Mouse (Mus musculus) intestine, embryonic 16.5 days (tissue): ENCODE data around the gene Senp1. TPM values are rescaled to one million over a fixed set of nuclear protein-coding genes. Genes with fewer than 3 reads are reported as not detected.
A peak's percentile ranks its signal among the peaks of the same experiment; 100 is the strongest.

Experiments
- ATAC-seq: fragments of 200-750 bp; cut with Nextera tagmentation; 2 replicates; pipeline ENCODE4 v1.8.0; 2017; ENCODE audit warnings: moderate TSS enrichment, moderate library complexity
- H3K27ac ChIP-seq: fragments of 300-500 bp; sonication (generic); 2 replicates; pipeline ENCODE4 v1.5.1; 2014; ENCODE audit warnings: mild to moderate bottlenecking, low read length
- H3K27me3 ChIP-seq: fragments of 300-500 bp; sonication (generic); replicated peaks from 2 replicates; pipeline ENCODE4 v1.6.1; 2014; ENCODE audit warnings: low read length, control low read depth, mixed read lengths; ENCODE audit not compliant: control insufficient read depth, insufficient read depth
- H3K36me3 ChIP-seq: fragments of 300-500 bp; sonication (generic); 2 replicates; pipeline ENCODE4 v1.6.1; 2014; ENCODE audit warnings: low read length, control low read depth; ENCODE audit not compliant: control insufficient read depth, insufficient read depth
- H3K4me1 ChIP-seq: fragments of 300-500 bp; sonication (generic); 2 replicates; pipeline ENCODE4 v1.6.1; 2014; ENCODE audit warnings: low read length, control low read depth, mixed read lengths; ENCODE audit not compliant: control insufficient read depth, insufficient read depth
- H3K4me2 ChIP-seq: fragments of 300-500 bp; sonication (generic); 2 replicates; pipeline ENCODE4 v1.6.1; 2014; ENCODE audit warnings: low read depth, low read length, control low read depth
- H3K4me3 ChIP-seq: fragments of 300-500 bp; sonication (generic); 2 replicates; pipeline ENCODE4 v1.5.1; 2014; ENCODE audit warnings: mild to moderate bottlenecking, low read length
- H3K9ac ChIP-seq: fragments of 300-500 bp; sonication (generic); 2 replicates; pipeline ENCODE4 v1.6.1; 2014; ENCODE audit warnings: low read depth, low read length
- H3K9me3 ChIP-seq: fragments of 300-500 bp; sonication (generic); 2 replicates; pipeline ENCODE4 v1.6.1; 2016; ENCODE audit warnings: low read length, control low read depth; ENCODE audit not compliant: control insufficient read depth
- WGBS: fragments of 180-500 bp; shearing (Covaris S2); extraction: QIAGEN DNeasy Blood & Tissue Kit; methylation state at CpG from one replicate; pipeline ENCODE4 v1.1.7; 2014; 5-methylcytosine and 5-hydroxymethylcytosine counted together
- polyA plus RNA-seq: library from polyadenylated mRNA; unstranded; fragments of >200 nt; fragmentation: Nextera tagmentation; extraction: Ambion mirVana; gene quantifications from 2 replicates; pipeline ENCODE4 v1.2.1, GENCODE M21; 2015

The Senp1 gene
- 18.0 and 20.2 TPM in 2 replicates for polyA plus RNA-seq

DNA sequence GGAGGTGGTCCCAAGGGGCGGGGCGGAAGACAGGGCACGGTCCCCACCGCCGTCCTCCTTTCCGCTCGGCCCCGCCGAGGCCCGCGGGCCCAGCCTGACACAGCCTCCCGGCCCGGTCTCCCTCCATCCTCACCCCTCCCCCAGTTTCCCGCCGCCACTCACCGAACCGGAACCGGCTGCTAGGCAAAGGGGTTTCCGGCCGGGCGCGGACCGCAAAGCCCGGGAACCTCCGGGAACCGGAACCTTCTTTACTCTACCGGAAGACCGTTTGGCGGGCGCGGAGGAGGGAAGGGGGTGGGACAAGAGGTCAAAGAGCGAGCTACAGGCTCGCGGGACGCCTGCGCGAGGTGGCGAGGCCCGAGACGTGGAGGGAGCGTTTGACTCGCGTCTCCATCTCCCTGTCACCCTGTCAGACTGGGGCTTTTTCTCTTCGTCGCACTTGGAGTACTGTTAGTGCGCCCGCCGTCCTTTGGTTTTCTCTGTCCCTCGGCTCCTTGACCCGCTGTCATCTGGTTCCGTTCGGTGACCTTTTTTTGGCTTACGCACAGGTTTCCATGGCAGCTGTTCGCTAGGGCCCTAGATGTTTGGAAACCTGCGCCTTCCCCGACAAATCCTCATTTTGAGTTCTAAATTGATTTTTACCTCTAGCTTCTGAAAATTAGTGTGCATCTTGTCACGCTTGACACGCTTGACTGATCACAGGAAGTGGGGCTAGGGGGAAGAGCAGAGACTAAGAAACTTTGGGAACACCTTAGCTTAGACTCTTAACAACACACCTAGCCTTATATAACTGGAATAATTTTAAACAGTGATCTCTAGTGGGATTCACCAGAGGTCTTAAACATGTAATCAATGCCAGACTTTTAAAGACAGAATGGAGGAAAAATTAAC is at the start of gene Senp1:
TSS of gene Senp1 (minus strand) at position 624 of the 891 bp plus-strand sequence.
- Histone ChIP-seq H3K4me3 (peak within 1 kb of the TSS; percentile 89), H3K36me3 (no peaks in the 10 kb centered on the region), H3K4me2 (peak within 1 kb of the TSS; percentile 62), H3K27me3 (no peaks in the 10 kb centered on the region), H3K4me1 (peaks cover 6% of the 10 kb centered on the region), H3K27ac (peak within 1 kb of the TSS; percentile 97), H3K9ac (peak within 1 kb of the TSS; percentile 96), H3K9me3 (no peaks in the 10 kb centered on the region)
- WGBS = under 1% methylated on average over 49 of the region's 58 CpGs
- peak; percentile 93 for ATAC-seq

DNA sequence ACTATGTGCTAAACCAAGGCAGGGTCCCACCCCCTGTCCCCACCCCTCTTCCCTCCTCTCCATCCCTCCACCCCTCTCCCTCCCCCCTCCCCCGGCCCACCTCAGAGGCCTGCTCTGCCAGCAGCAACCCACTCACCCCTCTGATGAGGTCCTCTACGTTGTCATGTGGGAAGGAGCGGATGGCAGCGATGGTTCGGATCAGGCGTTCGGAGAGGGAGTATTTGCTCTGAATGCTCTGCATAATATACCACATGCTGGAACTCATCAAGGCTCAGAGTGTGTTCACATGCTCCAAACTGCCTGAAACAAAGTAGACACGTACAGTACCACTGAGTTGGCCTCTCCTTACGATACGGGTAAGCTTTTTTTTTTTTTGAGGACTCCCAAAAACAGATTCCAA is 49.0 kb upstream of the Senp1 start:
- H3K27me3 ChIP-seq = no peaks in the 10 kb centered on the region
- no peak overlapping the region for H3K4me2 ChIP-seq
- H3K9me3 ChIP-seq = no peaks in the 10 kb centered on the region
- WGBS = 88% methylated on average over 9 of the region's 10 CpGs
- H3K4me1 ChIP-seq = peaks cover 7% of the 10 kb centered on the region
- H3K4me3 ChIP-seq = no peak overlapping the region
- H3K9ac ChIP-seq = no peak overlapping the region
- peaks cover 13% of the 10 kb centered on the region for H3K36me3 ChIP-seq
- no peak for ATAC-seq
- H3K27ac ChIP-seq = no peak overlapping the region

DNA sequence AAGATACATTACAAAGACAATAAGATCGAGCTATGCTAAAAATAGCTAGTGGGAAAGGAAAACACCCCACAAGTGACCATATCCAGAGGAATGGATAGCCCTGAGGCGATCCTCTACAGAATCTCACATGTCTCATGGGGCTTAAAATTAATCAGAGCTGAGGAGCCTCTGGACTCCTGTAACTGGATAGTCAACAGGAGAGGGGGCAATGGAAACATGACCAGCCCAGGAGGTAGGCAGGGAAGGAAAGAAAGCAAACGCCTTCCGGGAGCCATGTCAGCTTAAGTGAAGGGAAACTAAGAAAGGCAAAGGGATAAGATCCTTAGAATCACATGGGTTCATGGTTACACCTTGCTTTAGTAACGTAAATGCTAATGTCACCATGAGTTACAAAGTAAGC is 47.3 kb upstream of the Senp1 start:
- peaks cover 13% of the 10 kb centered on the region for H3K36me3 ChIP-seq
- no peaks in the 10 kb centered on the region for H3K27me3 ChIP-seq
- WGBS = 94% methylated on average over 5 of the region's 5 CpGs

DNA sequence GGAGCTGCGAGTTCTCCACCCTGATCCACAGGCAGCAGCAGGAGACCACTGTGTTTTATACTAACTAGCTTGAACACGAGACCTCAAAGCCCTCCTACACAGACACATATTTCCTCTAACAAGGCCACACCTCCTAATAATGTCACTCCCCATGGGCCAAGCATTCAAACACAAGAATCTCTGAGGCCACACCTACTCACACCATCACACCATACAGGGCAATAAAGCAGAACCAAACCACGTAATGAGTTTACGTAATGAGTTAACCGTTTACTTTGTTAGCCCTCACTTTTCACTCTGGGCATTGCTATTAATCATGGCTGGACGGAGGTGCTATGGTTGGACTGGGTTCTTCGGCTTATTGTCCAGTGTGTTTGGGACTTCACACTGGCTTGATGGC is 46.2 kb upstream of the Senp1 start:
- no peaks in the 10 kb centered on the region for H3K27me3 ChIP-seq
- H3K9ac ChIP-seq = no peak overlapping the region
- H3K27ac ChIP-seq = peak overlapping the region; percentile 63
- peaks cover 19% of the 10 kb centered on the region for H3K36me3 ChIP-seq
- no peaks in the 10 kb centered on the region for H3K9me3 ChIP-seq
- ATAC-seq = peak; percentile 91
- peaks cover 6% of the 10 kb centered on the region for H3K4me1 ChIP-seq
- H3K4me3 ChIP-seq = no peak overlapping the region
- H3K4me2 ChIP-seq = no peak overlapping the region
- WGBS = 54% methylated on average over 7 of the region's 7 CpGs

More for the DNA sequence above, 47.3 kb upstream of the Senp1 start:
- Histone ChIP-seq H3K4me1 (peaks cover 7% of the 10 kb centered on the region), H3K4me2 (no peak overlapping the region), H3K9me3 (no peaks in the 10 kb centered on the region), H3K9ac (no peak overlapping the region), H3K4me3 (no peak overlapping the region), H3K27ac (no peak overlapping the region)
- no peak for ATAC-seq

DNA sequence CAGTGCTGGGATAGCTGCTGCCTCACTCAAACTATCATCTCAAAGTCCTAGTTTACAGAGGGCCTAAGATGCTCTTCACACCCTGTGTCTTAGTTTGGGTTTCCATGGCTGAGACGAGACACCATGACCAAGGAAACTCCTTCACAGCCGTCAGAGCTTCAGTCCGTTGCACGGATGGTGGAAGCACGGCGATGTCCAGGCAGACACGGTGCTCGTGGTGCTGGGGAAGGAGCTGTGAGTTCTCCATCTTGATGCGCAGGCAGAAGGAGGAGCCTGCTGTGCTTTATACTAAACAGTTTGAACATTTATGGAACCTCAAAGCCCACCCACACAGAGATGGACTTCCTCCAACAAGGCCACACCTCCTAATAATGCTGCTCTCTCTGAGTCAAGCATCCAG is 43.3 kb upstream of the Senp1 start:
- 94% methylated on average over 9 of the region's 9 CpGs for WGBS
- Histone ChIP-seq H3K9ac (no peak overlapping the region), H3K4me3 (no peak overlapping the region), H3K4me1 (no peaks in the 10 kb centered on the region), H3K9me3 (no peaks in the 10 kb centered on the region), H3K36me3 (peaks cover 24% of the 10 kb centered on the region), H3K27ac (no peak overlapping the region), H3K4me2 (no peak overlapping the region), H3K27me3 (no peaks in the 10 kb centered on the region)
- ATAC-seq = no peak

DNA sequence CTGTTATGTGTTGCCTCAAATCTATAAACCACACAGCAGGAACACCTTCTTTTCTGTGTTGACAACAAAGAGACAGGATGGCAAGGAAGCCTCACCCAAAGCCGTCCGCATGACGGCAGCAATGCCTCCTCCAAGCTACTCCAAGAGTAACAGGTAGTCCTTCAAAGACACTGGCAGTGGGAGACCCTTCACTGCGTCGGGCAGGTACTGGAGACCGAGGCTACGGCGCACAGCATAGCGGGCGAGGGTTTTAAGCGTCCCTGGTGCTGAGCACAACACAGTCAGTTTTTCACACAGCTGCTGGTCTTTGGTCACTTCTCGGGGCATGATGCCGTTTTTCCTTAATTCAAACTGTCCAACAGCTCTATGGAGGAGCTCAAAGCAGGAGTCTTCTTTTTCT is 42.1 kb upstream of the Senp1 start:
- Histone ChIP-seq H3K27ac (no peak overlapping the region), H3K4me3 (no peak overlapping the region), H3K9ac (no peak overlapping the region), H3K4me2 (no peak overlapping the region), H3K4me1 (no peaks in the 10 kb centered on the region), H3K27me3 (no peaks in the 10 kb centered on the region), H3K36me3 (peaks cover 16% of the 10 kb centered on the region), H3K9me3 (no peaks in the 10 kb centered on the region)
- 96% methylated on average over 13 of the region's 13 CpGs for WGBS
- ATAC-seq = no peak

DNA sequence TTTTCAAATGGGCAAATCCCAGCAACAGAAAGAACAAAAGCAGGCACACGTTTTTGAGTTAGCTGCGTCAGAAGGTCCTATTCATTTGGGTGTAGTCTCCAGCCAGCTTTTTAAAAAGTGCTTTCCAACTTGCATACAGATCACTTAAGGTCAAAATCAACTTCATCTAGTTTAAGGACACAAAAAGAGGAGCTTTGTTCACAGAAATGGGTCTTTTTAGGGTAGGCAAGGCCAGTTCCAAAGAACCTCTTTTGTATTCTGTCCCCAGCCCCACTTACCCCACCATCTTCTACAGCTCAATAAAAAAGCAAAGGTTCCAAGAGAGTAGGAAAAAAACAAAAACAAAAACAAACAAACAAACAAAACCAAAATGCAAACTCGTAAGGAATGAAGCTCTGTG is 41.1 kb upstream of the Senp1 start:
- H3K36me3 ChIP-seq = peaks cover 13% of the 10 kb centered on the region
- H3K9me3 ChIP-seq = no peaks in the 10 kb centered on the region

DNA sequence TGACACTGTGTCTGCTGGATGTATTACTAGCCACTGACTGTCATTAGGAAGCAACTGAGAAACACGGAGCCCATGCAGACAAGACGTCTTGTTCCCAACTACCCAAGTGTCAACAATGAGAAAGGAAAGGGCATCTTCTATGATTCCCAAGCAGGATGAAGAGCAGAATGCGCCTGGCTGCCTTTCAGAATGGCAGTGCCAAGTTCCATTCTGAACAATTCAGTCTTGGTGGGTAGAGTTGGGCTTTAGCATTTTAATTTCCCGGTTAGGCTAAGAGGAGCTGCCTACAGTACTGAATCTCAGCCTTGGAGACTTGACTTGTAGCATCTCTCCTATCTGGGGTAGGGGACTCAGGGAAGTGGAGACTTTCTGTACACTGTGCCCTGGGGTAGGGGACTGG is 40.5 kb upstream of the Senp1 start:
- H3K4me2 ChIP-seq = no peak overlapping the region
- no peak overlapping the region for H3K27ac ChIP-seq
- H3K9ac ChIP-seq = no peak overlapping the region
- no peaks in the 10 kb centered on the region for H3K27me3 ChIP-seq
- H3K9me3 ChIP-seq = no peaks in the 10 kb centered on the region
- no peaks in the 10 kb centered on the region for H3K4me1 ChIP-seq
- H3K36me3 ChIP-seq = peaks cover 13% of the 10 kb centered on the region
- no peak for ATAC-seq
- 90% methylated on average over 4 of the region's 4 CpGs for WGBS
- no peak overlapping the region for H3K4me3 ChIP-seq

More for the DNA sequence above, 41.1 kb upstream of the Senp1 start:
- Histone ChIP-seq H3K27ac (no peak overlapping the region), H3K4me3 (no peak overlapping the region), H3K9ac (no peak overlapping the region), H3K4me1 (no peaks in the 10 kb centered on the region), H3K27me3 (no peaks in the 10 kb centered on the region), H3K4me2 (no peak overlapping the region)
- no peak for ATAC-seq
- WGBS = 85% methylated on average over 3 of the region's 3 CpGs

DNA sequence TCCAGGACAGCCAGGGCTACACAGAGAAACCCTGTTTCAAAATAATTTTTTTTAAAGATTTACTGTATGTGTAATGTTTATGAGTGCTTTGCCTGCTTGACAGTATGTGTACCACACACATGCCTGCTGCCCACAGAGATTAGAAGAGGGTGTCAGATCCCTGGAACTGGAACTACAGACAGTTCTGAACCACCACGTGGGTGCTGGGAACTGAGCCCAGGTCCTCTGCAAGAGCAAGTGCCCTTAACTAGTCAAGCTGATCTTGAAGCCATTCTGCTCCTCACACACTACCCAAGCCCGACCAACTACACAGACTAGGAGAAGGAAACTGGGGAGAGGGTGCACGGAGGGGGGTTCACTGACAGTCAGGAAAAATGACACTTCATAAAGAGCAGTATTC is 39.9 kb upstream of the Senp1 start:
- Histone ChIP-seq H3K36me3 (peaks cover 13% of the 10 kb centered on the region), H3K27ac (no peak overlapping the region), H3K4me1 (no peaks in the 10 kb centered on the region), H3K9ac (no peak overlapping the region), H3K9me3 (no peaks in the 10 kb centered on the region), H3K4me3 (no peak overlapping the region), H3K27me3 (no peaks in the 10 kb centered on the region), H3K4me2 (no peak overlapping the region)
- ATAC-seq = no peak
- 90% methylated on average over 3 of the region's 3 CpGs for WGBS
